Mouse (Mus musculus) frontal cortex, postnatal 14 days (tissue): ENCODE measurements around the gene Nkx6-1.

Experiments
- DNase-seq, 2 experiments: peaks; one replicate each; pipeline ENCODE4 v3.0.0; 2022; ENCODE audit warnings: low spot score in 2 of 2

Nkx6-1 gene

GRCm38 (mm10) chr5:101664945-101665615, at the start of gene Nkx6-1:
Nkx6-1 (minus strand) TSS chr5:101664996.
- DNase-seq: no peak

- DNase-seq: no peak
Measured at GRCm38 (mm10) chr5:101713064-101713613, 48.3 kb upstream of the Nkx6-1 start.

- DNase-seq: no peak
Measured at GRCm38 (mm10) chr5:101703374-101704260, 38.8 kb upstream of the Nkx6-1 start.

GRCm38 (mm10) chr5:101702636-101703035, 37.8 kb upstream of the Nkx6-1 start:
- DNase-seq: no peak

GRCm38 (mm10) chr5:101700607-101701006, 35.8 kb upstream of the Nkx6-1 start:
- no peak for DNase-seq

- DNase-seq: no peak
Measured at GRCm38 (mm10) chr5:101688581-101688980, 23.8 kb upstream of the Nkx6-1 start.

- DNase-seq: no peak
Measured at GRCm38 (mm10) chr5:101683340-101683739, 18.5 kb upstream of the Nkx6-1 start.

- DNase-seq: no peak
Measured at GRCm38 (mm10) chr5:101680338-101680737, 15.5 kb upstream of the Nkx6-1 start.

- no peak for DNase-seq
Measured at GRCm38 (mm10) chr5:101669381-101669780, 4.6 kb upstream of the Nkx6-1 start.

- no peak for DNase-seq
Measured at GRCm38 (mm10) chr5:101668475-101668874, 3.7 kb upstream of the Nkx6-1 start.

GRCm38 (mm10) chr5:101668028-101668427, 3.2 kb upstream of the Nkx6-1 start:
- no peak for DNase-seq

- no peak for DNase-seq
Measured at GRCm38 (mm10) chr5:101667263-101667990, 2.6 kb upstream of the Nkx6-1 start.

- no peak for DNase-seq
Measured at GRCm38 (mm10) chr5:101666713-101667112, 1.9 kb upstream of the Nkx6-1 start.

GRCm38 (mm10) chr5:101666091-101666490, 1.3 kb upstream of the Nkx6-1 start:
- no peak for DNase-seq

- no peak for DNase-seq
Measured at GRCm38 (mm10) chr5:101664423-101664921, 324 bp downstream of the Nkx6-1 start.

GRCm38 (mm10) chr5:101663621-101664422, 974 bp downstream of the Nkx6-1 start:
- no peak for DNase-seq

GRCm38 (mm10) chr5:101663176-101663575, 1.6 kb downstream of the Nkx6-1 start:
- DNase-seq: no peak

- DNase-seq: no peak
Measured at GRCm38 (mm10) chr5:101662485-101662884, 2.3 kb downstream of the Nkx6-1 start.

GRCm38 (mm10) chr5:101661561-101662211, 3.1 kb downstream of the Nkx6-1 start:
- no peak for DNase-seq

- no peak for DNase-seq
Measured at GRCm38 (mm10) chr5:101660666-101661065, 4.1 kb downstream of the Nkx6-1 start.
